Mouse (Mus musculus) cortical plate, adult 2 months (tissue): ENCODE results near the gene Esr2.
A peak's percentile ranks its signal among the peaks of the same experiment; 100 is the strongest.

Source experiments
- CTCF ChIP-seq: fragments of 200-500 bp; IDR thresholded peaks from 2 replicates; pipeline ENCODE4 v1.5.1; 2011; ENCODE audit warnings: mild to moderate bottlenecking, control low read depth, low read length; ENCODE audit not compliant: insufficient read depth; ENCODE audit errors: extremely low read depth
- POLR2A ChIP-seq: fragments of 200-500 bp; IDR thresholded peaks from 2 replicates; pipeline ENCODE4 v1.6.1; 2011; ENCODE audit warnings: mild to moderate bottlenecking, low read length, control low read depth; ENCODE audit not compliant: insufficient read depth; ENCODE audit errors: extremely low read depth

- TF ChIP-seq POLR2A (peak; percentile 66), CTCF (no peak)
Observed at GRCm38 (mm10) chr12:76081557-76082211, 95.4 kb downstream of the Esr2 start.
